In the genomic region with DNA sequence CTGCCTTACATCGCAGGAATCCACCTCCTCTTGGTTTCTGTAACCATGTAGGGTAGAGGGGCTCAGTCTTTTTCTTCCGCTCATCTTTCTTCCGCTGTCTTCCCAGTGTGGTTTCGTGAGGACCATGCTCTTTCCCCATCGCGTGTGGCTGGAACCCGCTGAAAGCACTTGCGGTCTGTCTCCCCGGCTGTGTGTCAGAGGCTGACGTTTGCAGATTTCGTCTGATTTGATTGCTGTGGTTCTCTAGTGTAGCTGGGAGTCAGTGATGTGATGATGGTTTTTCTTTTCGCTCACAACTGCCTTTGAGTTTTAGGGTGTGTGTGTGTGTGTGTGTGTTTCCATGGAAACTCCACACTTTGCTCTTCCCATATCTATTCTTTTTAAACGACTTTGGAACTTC, we compare ENCODE assay signal across 19 mouse cellular contexts.
"Had no signal": no experiment of that assay in that cellular context is flagged by ENCODE, and none has a peak within 500 bp of the region (broad histone marks: within the 10 kb centered on the region; RNA-seq: fewer than 3 reads in every experiment).

No protein-coding gene starts in this region.

- H3K4me2 ChIP-seq: limb, embryonic 12.5 days; limb, embryonic 15.5 days; liver, embryonic 11.5 days; lung, embryonic 14.5 days; midbrain, embryonic 12.5 days; midbrain, embryonic 15.5 days; neural tube, embryonic 13.5 days; stomach, embryonic 15.5 days had no signal

- H3K36me3 ChIP-seq: stomach, embryonic 15.5 days had no signal

- H3K9ac ChIP-seq: limb, embryonic 12.5 days; limb, embryonic 15.5 days; liver, embryonic 14.5 days; liver, postnatal 0 days; lung, embryonic 14.5 days; midbrain, embryonic 12.5 days; midbrain, embryonic 15.5 days; neural tube, embryonic 13.5 days; stomach, embryonic 15.5 days had no signal

- ATAC-seq: liver, postnatal 0 days; lung, postnatal 0 days; midbrain, embryonic 15.5 days had no signal

- H3K27ac ChIP-seq: kidney, postnatal 0 days; limb, embryonic 12.5 days; limb, embryonic 15.5 days; liver, embryonic 14.5 days; macrophage; midbrain, embryonic 12.5 days; midbrain, embryonic 15.5 days; neural tube, embryonic 13.5 days; stomach, embryonic 15.5 days had no signal

- H3K4me3 ChIP-seq: limb, embryonic 12.5 days; limb, embryonic 15.5 days; midbrain, embryonic 12.5 days; midbrain, embryonic 15.5 days; neural tube, embryonic 13.5 days; stomach, embryonic 15.5 days had no signal

- H3K4me1 ChIP-seq: limb, embryonic 12.5 days; limb, embryonic 15.5 days; midbrain, embryonic 12.5 days; stomach, embryonic 15.5 days had no signal

- H3K27me3 ChIP-seq: limb, embryonic 12.5 days; limb, embryonic 15.5 days; midbrain, embryonic 12.5 days; midbrain, embryonic 15.5 days; neural tube, embryonic 13.5 days; stomach, embryonic 15.5 days had no signal

- H3K9me3 ChIP-seq: limb, embryonic 12.5 days; limb, embryonic 15.5 days; midbrain, embryonic 12.5 days; midbrain, embryonic 15.5 days; neural tube, embryonic 13.5 days; stomach, embryonic 15.5 days had no signal

- DNase-seq: kidney, postnatal 25 days; left cerebral cortex, postnatal 4 days; liver, postnatal 0 days; lung, embryonic 14.5 days; retina, postnatal 1 day; right cerebral cortex, postnatal 25 days; spleen, adult 18-20 months; thymus, postnatal 4 days had no signal
